Mouse (Mus musculus) monocyte, adult 5-6 weeks (primary cell): Measurements from ENCODE around the gene Arhgef3. TPM values are rescaled to one million over a fixed set of nuclear protein-coding genes. Genes with fewer than 3 reads are reported as not detected.

Experiments
- ATAC-seq: fragments of 153-309, 156-312 bp; replicated peaks from 2 replicates; pipeline ENCODE4 v1.8.0; 2017; ENCODE audit warnings: mild to moderate bottlenecking; ENCODE audit not compliant: low TSS enrichment, insufficient number of reproducible peaks, severe bottlenecking, poor library complexity, low FRiP score
- total RNA-seq: library from RNA; stranded (forward); fragments of 200-1000, 200-491, 200-594 nt; gene quantifications from 3 replicates; pipeline ENCODE4 v1.2.3, GENCODE M21; 2017

Arhgef3 gene
- total RNA-seq, 1 experiment from 2014 or later: 261 TPM

DNA sequence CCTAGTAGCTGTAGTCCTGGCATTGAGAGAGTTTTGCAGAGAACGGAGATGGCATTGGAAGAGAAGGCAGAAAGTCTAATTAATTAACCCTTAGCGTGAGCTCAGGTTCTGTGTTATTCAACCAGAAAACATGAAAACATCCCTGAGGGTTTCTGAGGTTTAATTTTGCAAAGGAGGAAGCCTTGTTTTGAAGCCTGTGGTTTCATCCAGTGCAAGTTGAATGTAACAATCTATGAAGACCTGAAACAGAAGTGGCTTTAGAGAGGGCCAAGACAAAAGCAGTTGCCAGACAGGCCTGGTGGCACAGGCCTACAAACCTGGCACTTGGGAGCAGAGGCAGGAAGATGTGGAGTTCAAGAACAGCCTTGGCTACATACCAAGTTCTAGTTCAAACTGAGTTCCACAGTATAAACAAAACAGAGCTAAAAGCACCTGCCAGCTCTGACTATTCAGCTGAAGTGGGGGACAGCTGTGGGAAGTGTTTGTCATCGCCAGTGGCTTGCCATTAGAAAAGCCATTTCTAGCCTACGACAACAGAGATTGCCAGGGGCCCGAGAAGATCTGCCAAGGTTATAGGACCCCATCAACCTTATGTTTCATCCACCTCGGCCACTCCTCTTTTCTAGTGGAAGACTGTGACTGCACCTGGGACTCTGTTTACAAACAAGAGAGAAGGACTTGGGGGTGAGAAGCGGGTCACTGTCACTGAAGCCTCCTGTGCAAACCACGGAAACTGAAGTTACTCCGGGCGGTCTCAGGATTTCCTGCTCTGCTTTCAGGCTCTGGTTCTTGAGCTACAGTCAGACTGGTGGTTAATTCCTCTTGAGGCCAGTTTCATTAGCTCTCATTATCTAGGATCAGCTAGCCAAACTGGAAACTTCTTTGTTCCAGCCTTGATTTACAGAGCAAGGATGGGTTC lies 287.9 kb downstream of the Arhgef3 start:
- ATAC-seq: no peak

DNA sequence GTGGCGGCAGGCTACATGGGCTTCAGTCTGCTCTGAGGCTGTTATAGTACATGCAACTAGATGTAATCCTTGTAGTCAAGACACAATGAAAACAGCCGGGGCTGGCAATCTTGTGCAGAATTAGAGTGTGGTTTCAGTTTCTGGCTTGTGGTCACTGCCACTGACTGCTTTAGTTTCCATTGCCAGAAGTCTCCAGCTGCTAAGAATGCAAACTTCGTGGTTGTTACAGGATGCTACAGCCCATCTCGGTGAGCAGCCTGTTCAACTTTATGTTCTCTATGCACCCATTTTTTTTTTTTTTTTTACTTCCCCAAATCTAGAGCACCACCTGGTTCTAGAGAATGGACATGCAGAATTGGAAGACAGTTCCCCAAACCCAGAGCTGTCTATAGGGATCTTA lies 290.8 kb downstream of the Arhgef3 start:
- ATAC-seq: peak; percentile 81

DNA sequence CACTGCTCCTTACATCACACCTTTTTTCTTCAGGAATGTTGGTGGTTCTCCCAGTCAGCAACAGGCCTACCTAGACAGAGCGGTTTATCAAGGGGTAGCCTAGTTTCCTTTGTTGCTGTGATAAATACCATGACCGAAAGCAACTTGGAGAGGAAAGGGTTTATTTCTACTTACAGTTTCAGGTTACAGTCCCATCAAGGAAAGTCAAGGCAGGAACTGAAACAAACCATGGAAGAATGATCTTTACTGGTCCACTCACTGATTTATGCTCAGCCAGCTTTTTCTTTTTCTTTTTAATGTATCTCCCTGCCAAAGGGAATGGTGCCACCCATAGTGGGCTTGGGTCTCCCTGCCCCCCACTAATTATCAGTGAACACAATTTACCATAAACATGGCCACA lies 291.2 kb downstream of the Arhgef3 start:
- ATAC-seq: no peak

DNA sequence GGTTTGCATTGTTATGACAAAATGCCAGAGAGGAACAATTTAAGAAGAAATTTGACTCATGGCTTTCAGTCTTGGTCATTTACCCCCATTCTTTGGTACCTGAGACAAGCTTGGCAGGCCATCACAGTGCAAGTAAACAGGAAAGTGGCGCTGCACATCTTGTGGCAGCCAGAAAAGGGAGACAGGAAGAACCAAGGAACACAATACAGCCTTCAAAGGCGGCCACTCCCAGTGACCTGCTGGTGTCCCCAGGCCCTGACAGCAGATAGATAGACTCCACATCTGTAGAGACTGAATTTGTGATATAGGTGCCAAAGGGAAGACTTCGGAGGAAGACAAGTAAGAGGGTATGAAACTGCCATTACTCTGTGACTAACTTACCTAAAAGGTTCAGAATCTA lies 293.5 kb downstream of the Arhgef3 start:
- no peak for ATAC-seq

DNA sequence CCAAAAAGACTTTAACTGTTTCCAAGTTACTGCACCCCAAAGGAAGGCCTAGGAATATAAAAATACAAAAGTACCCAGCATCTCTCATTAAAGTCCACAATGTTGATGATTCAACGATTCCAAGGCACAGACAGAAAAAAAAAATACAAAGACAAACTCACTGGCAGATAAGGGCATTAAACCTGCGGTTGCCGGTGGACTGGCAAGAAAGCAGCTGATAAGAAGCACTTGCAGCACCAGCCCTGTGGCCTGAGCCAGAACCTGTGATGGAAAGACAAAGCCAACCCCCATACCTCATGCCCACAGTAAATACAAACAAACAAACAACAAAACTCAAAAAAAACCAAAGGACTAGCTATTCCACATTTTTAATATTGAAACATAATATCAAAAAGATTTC lies 295.0 kb downstream of the Arhgef3 start:
- no peak for ATAC-seq

DNA sequence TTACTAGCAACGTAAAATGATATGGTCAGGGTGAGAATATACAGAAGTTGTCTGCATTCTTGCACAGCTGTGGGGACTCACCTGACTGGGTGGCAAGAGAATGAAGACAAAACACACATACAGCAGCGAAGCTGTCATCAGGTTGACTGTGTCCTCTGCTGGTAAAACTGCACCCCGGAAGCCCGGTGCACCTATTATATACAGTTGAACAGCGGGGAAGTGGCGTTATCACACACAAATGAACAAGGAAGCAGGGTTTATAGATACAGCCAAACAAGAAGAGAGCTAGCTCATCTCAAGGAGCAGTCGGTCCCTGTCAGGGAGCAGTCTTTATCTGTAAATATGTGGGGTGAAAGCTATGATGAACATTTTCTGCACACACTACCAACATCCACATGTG lies 296.8 kb downstream of the Arhgef3 start:
- ATAC-seq: no peak

DNA sequence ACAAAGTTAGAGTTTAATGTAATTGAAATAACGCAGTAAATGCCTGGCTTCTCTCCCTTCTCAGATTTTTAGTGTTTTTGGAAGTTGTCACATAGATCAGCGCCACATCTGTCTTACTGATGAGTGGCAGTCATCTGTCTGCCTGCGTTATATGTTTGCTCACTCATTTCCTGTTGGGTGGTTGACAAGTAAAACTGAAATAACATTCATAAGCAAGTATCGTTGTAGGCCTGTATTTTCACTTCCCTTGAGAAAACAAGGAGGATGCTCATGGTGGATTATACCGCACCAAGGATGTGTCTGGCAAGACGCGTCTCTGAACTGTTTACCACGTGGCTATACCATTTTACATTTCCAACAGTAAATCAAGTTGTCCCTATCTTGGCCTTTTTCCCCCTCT lies 298.0 kb downstream of the Arhgef3 start:
- ATAC-seq: peak; percentile 56

DNA sequence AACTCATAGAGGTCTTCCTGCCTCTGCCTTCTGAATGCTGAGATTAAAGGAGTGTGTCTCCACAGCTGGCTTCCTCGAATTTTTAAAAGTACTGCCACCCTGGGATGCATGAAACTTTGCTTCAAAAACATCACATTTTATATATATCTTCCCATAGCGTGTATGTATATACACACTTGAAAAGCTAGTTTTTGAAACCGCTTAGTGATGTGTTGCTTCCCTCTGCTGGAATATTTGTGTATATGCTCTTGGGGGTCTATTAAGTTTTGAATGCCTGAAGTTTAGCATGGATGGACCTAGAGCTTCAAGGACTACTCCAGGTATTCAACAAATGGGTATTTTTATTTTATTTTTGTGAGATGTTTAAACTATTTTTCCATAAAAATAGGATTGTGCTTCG lies 299.3 kb downstream of the Arhgef3 start:
- ATAC-seq: peak; percentile 64

DNA sequence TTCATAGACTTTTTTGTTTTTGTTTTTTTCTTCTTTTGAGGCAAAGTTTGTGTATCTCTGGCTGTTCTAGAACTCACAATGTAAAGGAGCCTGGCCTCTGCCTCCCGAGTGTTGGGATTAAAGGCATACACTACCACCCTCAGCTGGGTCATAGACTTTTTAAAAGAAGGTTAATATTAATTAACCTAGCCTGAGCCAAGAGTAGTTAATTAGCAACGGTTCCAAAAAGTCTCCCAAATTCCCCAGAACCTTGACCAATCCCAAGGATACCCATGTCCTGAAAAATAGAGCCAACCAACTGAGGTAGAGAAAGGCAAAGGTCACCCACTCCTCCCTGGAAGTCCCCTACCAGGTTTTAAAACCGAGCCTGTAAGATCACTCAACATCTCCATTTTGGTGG lies 306.1 kb downstream of the Arhgef3 start:
- no peak for ATAC-seq

DNA sequence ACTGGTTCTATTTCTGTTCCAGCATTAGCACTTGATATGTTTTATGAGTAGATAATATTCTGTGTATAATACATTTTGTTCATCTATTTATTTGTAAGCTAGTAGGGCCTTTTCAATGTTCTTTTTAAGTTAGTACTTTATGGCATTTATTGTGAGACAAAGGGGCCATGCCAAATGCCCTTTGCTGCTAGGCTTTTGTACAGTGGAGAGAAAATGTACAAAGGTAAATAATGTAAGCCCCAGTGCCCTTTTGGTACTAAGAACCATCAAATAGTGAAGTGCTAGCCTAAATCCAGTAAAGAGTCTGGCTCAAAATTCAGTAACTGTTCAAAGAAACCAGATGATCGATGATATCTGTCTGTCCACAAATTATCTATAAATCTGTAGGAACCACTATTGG lies 307.6 kb downstream of the Arhgef3 start:
- ATAC-seq: no peak

DNA sequence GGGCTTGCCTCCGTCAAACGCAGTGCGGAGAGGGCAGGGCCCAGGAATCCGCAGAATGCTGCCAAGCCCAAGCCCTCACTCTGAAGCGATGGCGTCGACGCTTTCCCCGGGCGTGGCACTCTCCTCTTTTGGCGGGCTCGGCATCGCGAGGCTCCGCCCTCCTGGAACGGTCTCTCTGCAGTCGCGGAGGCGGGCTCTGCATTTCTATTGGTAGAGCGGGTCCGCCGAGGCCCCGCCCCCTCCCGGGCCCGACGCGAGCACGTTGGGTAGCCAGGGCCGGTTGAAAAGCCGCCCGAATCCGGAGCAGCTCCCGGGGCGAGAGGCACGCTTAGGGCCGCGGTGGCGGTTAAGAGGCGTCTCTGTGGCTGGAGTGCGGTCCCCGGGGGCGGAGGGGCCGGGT lies 313.9 kb downstream of the Arhgef3 start, which contains the start of gene Fam208a:
TSS of gene Fam208a (plus strand) at position 262 of the 400 bp plus-strand sequence.
- ATAC-seq: peak; percentile 92

DNA sequence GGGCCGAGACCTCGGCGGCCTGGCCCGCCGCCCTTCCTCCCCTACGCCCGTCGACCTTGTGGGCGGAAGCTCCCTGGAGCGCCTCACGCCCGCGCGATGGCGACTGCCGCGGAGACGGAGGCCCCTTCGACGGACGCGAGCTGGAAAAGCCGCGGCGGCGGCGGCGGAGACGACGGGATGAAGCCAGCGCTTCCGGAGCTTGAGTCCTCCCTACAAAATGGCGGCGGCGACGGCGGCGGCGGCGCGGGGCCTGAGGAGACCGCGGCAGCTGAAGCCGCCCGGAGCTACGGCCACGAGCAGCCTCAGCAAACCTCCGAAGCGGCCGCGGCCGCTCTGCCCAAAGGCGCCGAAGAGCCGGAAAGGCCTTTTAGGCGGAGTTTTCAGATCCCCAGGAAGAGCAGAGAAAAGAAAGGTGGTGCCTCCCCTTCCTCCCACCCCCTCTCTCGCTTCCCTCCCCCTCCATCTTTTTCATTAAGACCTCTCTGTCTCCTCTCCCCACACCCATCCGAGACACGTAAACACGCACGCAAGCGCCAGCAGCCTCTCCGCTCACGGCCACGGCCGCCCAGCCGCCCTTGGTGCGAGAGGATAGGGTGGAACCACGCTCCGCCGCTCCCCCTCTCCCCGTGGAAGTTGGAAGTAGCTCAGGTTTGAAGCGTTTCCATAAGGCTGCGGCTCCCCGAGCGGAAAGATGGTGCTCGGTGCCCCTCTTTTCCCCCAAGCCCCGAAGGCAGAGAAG lies 314.4 kb downstream of the Arhgef3 start:
- ATAC-seq: peak; percentile 83

DNA sequence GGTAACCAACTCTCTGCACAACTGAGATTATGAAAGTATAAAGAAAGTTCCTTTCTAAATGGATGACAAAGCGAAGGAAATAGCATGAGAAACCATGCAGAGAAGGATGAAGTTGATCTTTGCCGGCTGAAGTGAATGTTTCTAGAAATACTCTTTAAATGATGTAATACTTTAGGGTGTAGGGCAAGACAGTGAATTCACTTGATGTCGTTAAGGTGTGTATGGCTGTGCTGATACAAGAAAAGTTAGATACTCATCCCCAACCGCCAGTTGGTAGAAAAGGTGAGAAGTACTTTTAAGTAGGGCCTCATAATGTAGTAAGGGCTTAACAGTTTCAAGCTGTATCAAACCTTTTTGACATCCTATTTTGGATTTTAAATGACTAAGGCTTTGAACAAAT lies 315.6 kb downstream of the Arhgef3 start:
- ATAC-seq: no peak

DNA sequence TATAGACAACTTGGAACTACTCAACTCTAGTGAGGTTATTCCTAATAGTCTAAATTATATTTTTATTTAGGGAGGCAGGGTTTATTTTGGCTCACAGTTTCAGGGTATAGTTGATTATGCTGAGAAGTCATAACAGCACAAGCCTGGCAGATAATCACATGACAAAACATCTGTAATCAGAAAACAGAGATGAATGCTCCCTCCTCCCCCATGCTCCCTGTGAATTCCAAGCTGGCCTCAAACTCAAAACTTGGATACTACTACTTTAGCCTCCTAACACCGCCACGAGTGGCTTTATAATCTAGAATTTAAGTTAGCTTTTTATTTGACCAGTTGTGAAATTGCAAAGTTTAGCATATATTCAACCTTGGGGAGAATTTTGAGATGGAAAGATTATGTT lies 317.4 kb downstream of the Arhgef3 start:
- no peak for ATAC-seq

DNA sequence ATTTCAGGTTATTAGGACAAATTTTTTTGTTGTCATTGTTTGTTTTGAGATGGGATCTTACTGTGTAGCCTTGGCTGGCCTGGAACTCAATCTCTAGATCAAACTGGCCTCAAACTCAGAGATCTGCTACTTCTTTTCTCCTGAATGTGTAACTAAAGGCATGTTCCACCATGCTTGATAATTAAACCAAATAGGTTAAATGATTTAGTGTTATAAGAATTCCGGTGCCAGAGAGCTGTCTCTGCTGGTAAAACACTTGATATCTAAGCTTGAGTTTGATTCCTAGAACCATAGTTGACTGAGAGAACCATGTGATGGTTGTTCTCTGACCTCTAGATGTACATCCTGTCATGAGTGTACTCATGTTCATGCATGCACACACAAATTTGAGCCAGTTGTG lies 321.4 kb downstream of the Arhgef3 start:
- no peak for ATAC-seq

DNA sequence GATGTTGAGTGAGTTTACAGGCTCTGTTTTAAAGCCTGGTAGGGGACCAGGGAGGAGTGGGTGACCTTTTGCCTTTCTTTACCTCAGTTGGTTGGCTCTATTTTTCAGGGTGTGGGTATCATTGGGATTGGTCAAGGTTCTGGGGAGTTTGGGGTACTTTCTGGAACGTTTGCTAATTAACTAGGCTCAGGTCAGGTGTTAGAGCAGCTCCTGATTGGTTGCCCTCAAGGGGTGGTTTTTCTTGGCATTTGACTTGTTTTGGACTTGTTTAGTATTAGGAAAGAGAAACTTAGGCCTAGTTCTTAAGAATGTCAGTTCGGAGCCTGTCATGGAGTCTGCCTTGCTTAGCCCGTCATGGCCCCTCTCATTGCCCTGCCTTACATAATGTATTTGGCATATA lies 322.1 kb downstream of the Arhgef3 start:
- no peak for ATAC-seq

DNA sequence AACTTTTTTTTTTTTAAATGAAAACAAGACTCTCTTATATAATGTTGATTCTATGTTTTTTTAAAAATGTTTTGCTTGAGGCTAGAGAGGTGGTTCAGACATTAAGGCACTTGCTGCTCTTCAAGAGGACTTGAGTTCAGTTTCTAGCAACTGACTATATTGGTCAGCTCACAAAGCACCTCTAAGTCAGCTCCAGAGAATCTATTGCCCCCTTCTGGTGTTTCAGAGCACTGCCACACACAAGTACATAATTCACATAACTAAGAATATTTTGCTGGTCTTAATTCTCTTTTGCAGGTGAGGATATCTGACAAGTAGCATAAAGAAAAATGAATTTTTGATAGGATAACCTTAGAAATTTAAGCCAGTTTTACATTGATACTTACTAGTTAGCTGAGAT lies 326.2 kb downstream of the Arhgef3 start:
- no peak for ATAC-seq

DNA sequence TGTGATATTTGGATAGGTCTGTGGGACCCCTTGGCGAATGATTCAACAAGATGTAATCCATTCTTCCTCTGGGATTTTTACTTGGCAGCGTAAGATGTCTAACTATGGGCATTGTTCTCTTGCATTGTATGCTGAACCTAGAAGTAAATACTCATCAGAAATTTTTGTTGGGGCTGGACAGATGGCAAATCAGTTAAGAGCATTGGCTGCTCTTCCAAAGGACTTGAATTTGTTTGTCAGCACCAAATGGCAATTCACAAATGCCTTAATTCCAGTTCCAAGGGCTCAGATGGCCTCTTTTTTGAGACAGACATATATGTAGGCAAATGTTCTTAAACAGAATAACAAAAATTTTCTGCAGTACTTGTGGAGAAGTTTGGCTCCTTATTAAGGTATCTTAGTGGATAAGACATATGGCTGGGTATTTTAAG lies 330.2 kb downstream of the Arhgef3 start:
- no peak for ATAC-seq

DNA sequence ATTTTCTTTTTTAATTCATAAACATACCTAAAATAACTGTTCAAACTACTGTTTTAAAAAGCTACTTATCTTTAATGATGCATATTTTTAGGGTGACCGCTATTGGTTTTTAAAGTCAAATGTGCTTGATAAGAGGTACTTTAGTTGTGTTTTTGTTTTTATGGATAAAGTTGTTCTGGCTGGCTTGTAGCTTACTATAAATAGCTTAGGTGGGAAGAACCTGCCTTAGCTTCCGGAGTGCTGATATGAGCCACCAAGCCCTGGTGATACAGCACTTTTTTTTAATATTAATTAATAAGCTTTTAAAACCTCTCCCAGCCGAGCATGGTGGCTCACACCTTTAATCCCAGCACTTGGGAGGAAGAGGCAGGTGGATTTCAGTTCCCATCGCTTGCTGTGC lies 332.3 kb downstream of the Arhgef3 start:
- ATAC-seq: no peak
